Mouse (Mus musculus): ENCODE data around the gene Bad. TPM values are rescaled to one million over a fixed set of nuclear protein-coding genes. Genes with fewer than 3 reads are reported as not detected.
"Not testable (repeated sequence)": the region's sequence is repeated elsewhere in the genome, so short reads cannot be mapped to it uniquely, and the experiment has no call there.

Gene Bad
- total RNA-seq, 2 experiments from 2014 or later = 13.4 to 43.1 TPM

- peak; percentile 55 for ATAC-seq (replicated peaks; ENCODE audit: poor library complexity)
Observed at GRCm38 (mm10) chr19:6980381-6981093, 38.9 kb downstream of the Bad start, which contains the start of gene Fkbp2. Gene Fkbp2 (minus strand): TSS chr19:6980501.

- ATAC-seq (replicated peaks; ENCODE audit: poor library complexity) = no peak
Observed at GRCm38 (mm10) chr19:6981465-6981864, 39.8 kb downstream of the Bad start.

- no peak for ATAC-seq (replicated peaks; ENCODE audit: poor library complexity)
Observed at GRCm38 (mm10) chr19:6983621-6984020, 42.0 kb downstream of the Bad start.

GRCm38 (mm10) chr19:6985300-6985699, 43.6 kb downstream of the Bad start:
- ATAC-seq (replicated peaks; ENCODE audit: poor library complexity) = no peak

GRCm38 (mm10) chr19:6985951-6986708, 44.5 kb downstream of the Bad start:
- ATAC-seq (replicated peaks; ENCODE audit: poor library complexity) = peak; percentile 81

GRCm38 (mm10) chr19:6987061-6987903, 45.6 kb downstream of the Bad start, which contains the start of gene Vegfb:
Gene Vegfb (minus strand): TSS chr19:6987651.
- peak; percentile 42 for ATAC-seq (replicated peaks; ENCODE audit: poor library complexity)

GRCm38 (mm10) chr19:6987904-6988285, 46.2 kb downstream of the Bad start:
- ATAC-seq (replicated peaks; ENCODE audit: poor library complexity) = no peak

GRCm38 (mm10) chr19:6989251-6989650, 47.6 kb downstream of the Bad start:
- no peak for ATAC-seq (replicated peaks; ENCODE audit: poor library complexity)

- ATAC-seq (replicated peaks; ENCODE audit: poor library complexity) = no peak
Observed at GRCm38 (mm10) chr19:6990712-6991111, 49.1 kb downstream of the Bad start.

GRCm38 (mm10) chr19:6991166-6991565, 49.5 kb downstream of the Bad start:
- ATAC-seq (replicated peaks; ENCODE audit: poor library complexity) = not testable (repeated sequence)

GRCm38 (mm10) chr19:6992011-6992858, 50.6 kb downstream of the Bad start, which contains the start of gene Dnajc4:
Gene Dnajc4 (minus strand): TSS chr19:6992572.
- peak; percentile 93 for ATAC-seq (replicated peaks; ENCODE audit: poor library complexity)

GRCm38 (mm10) chr19:6993011-6993770, 51.5 kb downstream of the Bad start:
- no peak for ATAC-seq (replicated peaks; ENCODE audit: poor library complexity)

- no peak for ATAC-seq (replicated peaks; ENCODE audit: poor library complexity)
Observed at GRCm38 (mm10) chr19:6994002-6994401, 52.3 kb downstream of the Bad start.

- ATAC-seq (replicated peaks; ENCODE audit: poor library complexity) = no peak
Observed at GRCm38 (mm10) chr19:6994489-6994888, 52.8 kb downstream of the Bad start.

GRCm38 (mm10) chr19:6995255-6995991, 53.8 kb downstream of the Bad start:
- ATAC-seq (replicated peaks; ENCODE audit: poor library complexity) = no peak

GRCm38 (mm10) chr19:6996006-6996405, 54.3 kb downstream of the Bad start, which contains the start of the genes Nudt22 and Trpt1:
Gene Nudt22 (minus strand): TSS chr19:6996117.
Gene Trpt1 (plus strand): TSS chr19:6996131.
- peak; percentile 69 for ATAC-seq (replicated peaks; ENCODE audit: poor library complexity)

- ATAC-seq (replicated peaks; ENCODE audit: poor library complexity) = no peak
Observed at GRCm38 (mm10) chr19:6997721-6998290, 56.1 kb downstream of the Bad start.

GRCm38 (mm10) chr19:6999360-7000063, 57.9 kb downstream of the Bad start:
- no peak for ATAC-seq (replicated peaks; ENCODE audit: poor library complexity)

Data from megakaryocyte progenitor cell, adult 5-6 weeks (primary cell).